Mouse (Mus musculus): ENCODE results near the gene Pdxp. TPM values are rescaled to one million over a fixed set of nuclear protein-coding genes. Genes with fewer than 3 reads are reported as not detected.

The Pdxp gene
- polyA plus RNA-seq, 1 experiment from 2014 or later = 32.6 TPM

GRCm38 (mm10) chr15:78900585-78901421 lies 12.9 kb upstream of the Pdxp start:
- peak overlapping the region; percentile 87 for H3K27ac ChIP-seq (replicated peaks)
- peaks cover 61% of the 10 kb centered on the region for H3K4me1 ChIP-seq
- 0 out of 2 replicates have a peak, but pooled peaks cover 24% of the 10 kb centered on the region for H3K27me3 ChIP-seq (replicated peaks; ENCODE audit: low read depth, poor library complexity, severe bottlenecking)
- H3K9me3 ChIP-seq = no peaks in the 10 kb centered on the region
- H3K4me3 ChIP-seq = peak overlapping the region; percentile 79
- H3K36me3 ChIP-seq (replicated peaks) = peaks cover 42% of the 10 kb centered on the region
- 16% methylated on average over 18 of the region's 18 CpGs for WGBS
- peak; percentile 34 for DNase-seq (ENCODE audit: low spot score)

DNA sequence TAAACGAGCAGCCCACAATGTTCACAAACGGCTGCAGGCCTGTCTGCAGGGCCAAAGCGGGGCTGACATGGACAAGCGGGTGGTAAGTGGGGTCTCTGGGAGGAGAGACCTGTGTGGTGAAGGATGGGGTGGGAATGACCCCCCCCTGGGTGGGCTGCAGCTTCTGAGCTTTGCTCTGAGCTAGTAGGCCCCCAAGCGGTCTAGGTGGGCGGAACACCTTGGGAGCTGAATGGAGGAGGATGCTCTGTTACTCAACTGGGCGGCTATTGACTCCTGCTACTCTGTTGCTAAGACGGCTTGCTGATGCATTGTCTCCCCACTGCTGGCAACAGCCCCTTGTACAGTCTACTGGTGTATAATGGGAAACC lies 12.3 kb upstream of the Pdxp start:
- Histone ChIP-seq H3K4me3 (peak overlapping the region; percentile 79), H3K27ac (replicated peaks) (peak overlapping the region; percentile 87), H3K27me3 (replicated peaks; ENCODE audit: low read depth, poor library complexity, severe bottlenecking) (0 out of 2 replicates have a peak, but pooled peaks cover 24% of the 10 kb centered on the region), H3K36me3 (replicated peaks) (peaks cover 47% of the 10 kb centered on the region), H3K9me3 (no peaks in the 10 kb centered on the region), H3K4me1 (peaks cover 55% of the 10 kb centered on the region)
- 38% methylated on average over 8 of the region's 8 CpGs for whole genome bisulfite sequencing
- peak; percentile 31 for DNase-seq (ENCODE audit: low spot score)

- peak overlapping the region; percentile 42; the same call in 1 of the 2 replicates for H3K27ac ChIP-seq (replicated peaks)
- H3K4me1 ChIP-seq = peaks cover 37% of the 10 kb centered on the region
- WGBS = 9% methylated on average over 2 of the region's 2 CpGs
- DNase-seq (ENCODE audit: low spot score) = peak; percentile 81
- H3K4me3 ChIP-seq = no peak overlapping the region
- H3K27me3 ChIP-seq (replicated peaks; ENCODE audit: low read depth, poor library complexity, severe bottlenecking) = 0 out of 2 replicates have a peak, but pooled peaks cover 24% of the 10 kb centered on the region
- H3K9me3 ChIP-seq = no peaks in the 10 kb centered on the region
- H3K36me3 ChIP-seq (replicated peaks) = peaks cover 66% of the 10 kb centered on the region
Measured at GRCm38 (mm10) chr15:78903243-78903642, 10.5 kb upstream of the Pdxp start.

- Histone ChIP-seq H3K4me3 (no peak overlapping the region), H3K27me3 (replicated peaks; ENCODE audit: low read depth, poor library complexity, severe bottlenecking) (no peaks in the 10 kb centered on the region), H3K9me3 (no peaks in the 10 kb centered on the region), H3K4me1 (peaks cover 15% of the 10 kb centered on the region), H3K27ac (replicated peaks) (no peak overlapping the region), H3K36me3 (replicated peaks) (peaks cover 84% of the 10 kb centered on the region)
- 75% methylated on average over 7 of the region's 7 CpGs for WGBS
- DNase-seq (ENCODE audit: low spot score) = no peak
Measured at GRCm38 (mm10) chr15:78908399-78908798, 5.3 kb upstream of the Pdxp start.

- Histone ChIP-seq H3K27me3 (replicated peaks; ENCODE audit: low read depth, poor library complexity, severe bottlenecking) (no peaks in the 10 kb centered on the region), H3K9me3 (no peaks in the 10 kb centered on the region), H3K4me3 (no peak overlapping the region), H3K4me1 (peaks cover 16% of the 10 kb centered on the region), H3K27ac (replicated peaks) (no peak overlapping the region), H3K36me3 (replicated peaks) (peaks cover 78% of the 10 kb centered on the region)
- WGBS = 91% methylated on average over 8 of the region's 8 CpGs
- no peak for DNase-seq (ENCODE audit: low spot score)
Measured at GRCm38 (mm10) chr15:78908982-78909381, 4.7 kb upstream of the Pdxp start.

DNA sequence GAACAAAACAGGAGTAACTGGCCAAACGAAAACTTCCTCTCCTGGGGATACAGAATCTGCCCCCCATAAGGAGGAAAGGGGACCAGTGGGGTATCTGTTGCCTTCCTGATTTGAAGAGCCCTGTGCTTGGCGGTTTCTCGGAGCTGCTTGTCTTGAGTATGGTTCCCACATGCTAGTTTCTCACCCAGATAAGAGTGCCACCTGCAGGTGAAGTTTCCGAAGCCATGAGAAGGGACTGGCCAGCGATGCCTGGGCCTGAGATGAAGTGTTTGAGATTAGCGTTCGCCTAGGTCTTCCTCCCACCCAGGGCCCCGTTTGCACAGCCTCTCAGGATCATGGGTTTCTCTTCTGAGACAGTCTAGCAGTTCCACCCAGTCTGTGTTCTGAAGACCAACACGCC lies 1.7 kb upstream of the Pdxp start:
- Histone ChIP-seq H3K4me1 (peaks cover 44% of the 10 kb centered on the region), H3K9me3 (no peaks in the 10 kb centered on the region), H3K27me3 (replicated peaks; ENCODE audit: low read depth, poor library complexity, severe bottlenecking) (no peaks in the 10 kb centered on the region), H3K36me3 (replicated peaks) (peaks cover 57% of the 10 kb centered on the region), H3K27ac (replicated peaks) (no peak overlapping the region), H3K4me3 (no peak overlapping the region)
- DNase-seq (ENCODE audit: low spot score) = peak; percentile 44
- WGBS = 43% methylated on average over 9 of the region's 9 CpGs

DNA sequence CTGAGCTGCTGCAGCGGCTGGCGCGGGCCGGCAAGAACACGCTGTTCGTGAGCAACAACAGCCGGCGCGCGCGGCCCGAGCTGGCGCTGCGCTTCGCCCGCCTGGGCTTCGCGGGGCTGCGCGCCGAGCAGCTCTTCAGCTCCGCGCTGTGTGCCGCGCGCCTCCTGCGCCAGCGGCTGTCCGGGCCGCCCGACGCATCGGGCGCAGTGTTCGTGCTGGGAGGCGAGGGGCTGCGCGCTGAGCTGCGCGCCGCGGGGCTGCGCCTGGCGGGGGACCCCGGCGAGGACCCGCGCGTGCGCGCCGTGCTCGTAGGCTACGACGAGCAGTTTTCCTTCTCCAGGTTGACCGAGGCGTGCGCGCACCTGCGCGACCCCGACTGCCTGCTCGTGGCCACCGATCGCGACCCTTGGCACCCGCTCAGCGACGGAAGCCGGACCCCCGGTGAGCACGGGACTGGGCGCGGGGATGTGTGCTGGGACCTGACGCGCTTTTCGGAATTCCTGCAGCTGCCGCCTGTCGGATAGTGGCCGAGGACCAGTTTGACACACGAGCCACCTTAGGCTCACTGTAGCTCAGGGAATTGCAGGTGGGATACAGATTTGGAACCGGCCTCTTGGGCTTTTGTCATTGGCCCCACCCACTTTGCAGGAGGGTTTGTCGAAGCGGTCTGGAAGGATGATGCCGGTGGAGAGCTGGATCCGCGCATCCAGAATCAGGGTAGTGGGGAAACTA lies 538 bp downstream of the Pdxp start:
- Histone ChIP-seq H3K27me3 (replicated peaks; ENCODE audit: low read depth, poor library complexity, severe bottlenecking) (no peaks in the 10 kb centered on the region), H3K4me1 (peaks cover 54% of the 10 kb centered on the region), H3K9me3 (no peaks in the 10 kb centered on the region), H3K27ac (replicated peaks) (peak overlapping the region; percentile 95), H3K4me3 (peak overlapping the region; percentile 80), H3K36me3 (replicated peaks) (peaks cover 55% of the 10 kb centered on the region)
- under 1% methylated on average over 87 of the region's 87 CpGs for WGBS
- peak; percentile 74 for DNase-seq (ENCODE audit: low spot score)

GRCm38 (mm10) chr15:78914823-78915659 lies 1.3 kb downstream of the Pdxp start:
- peak overlapping the region; percentile 95; the same call in 1 of the 2 replicates for H3K27ac ChIP-seq (replicated peaks)

GRCm38 (mm10) chr15:78915660-78916017 lies 1.9 kb downstream of the Pdxp start:
- H3K27ac ChIP-seq (replicated peaks) = 0 out of 2 replicates have a peak overlapping the region, but pooled peaks have one; percentile 55
- 8% methylated on average over 8 of the region's 8 CpGs for WGBS
- peaks cover 54% of the 10 kb centered on the region for H3K4me1 ChIP-seq
- peak; percentile 76 for DNase-seq (ENCODE audit: low spot score)
- no peaks in the 10 kb centered on the region for H3K9me3 ChIP-seq
- H3K4me3 ChIP-seq = peak overlapping the region; percentile 80
- H3K36me3 ChIP-seq (replicated peaks) = peaks cover 52% of the 10 kb centered on the region
- no peaks in the 10 kb centered on the region for H3K27me3 ChIP-seq (replicated peaks; ENCODE audit: low read depth, poor library complexity, severe bottlenecking)

More at GRCm38 (mm10) chr15:78914823-78915659, 1.3 kb downstream of the Pdxp start:
- no peak for DNase-seq (ENCODE audit: low spot score)
- Histone ChIP-seq H3K27me3 (replicated peaks; ENCODE audit: low read depth, poor library complexity, severe bottlenecking) (no peaks in the 10 kb centered on the region), H3K4me1 (peaks cover 54% of the 10 kb centered on the region), H3K4me3 (peak overlapping the region; percentile 80), H3K36me3 (replicated peaks) (peaks cover 55% of the 10 kb centered on the region), H3K9me3 (no peaks in the 10 kb centered on the region)
- 53% methylated on average over 8 of the region's 8 CpGs for WGBS

- Histone ChIP-seq H3K36me3 (replicated peaks) (peaks cover 46% of the 10 kb centered on the region), H3K27ac (replicated peaks) (peak overlapping the region; percentile 55; the same call in 1 of the 2 replicates), H3K4me3 (peak overlapping the region; percentile 80), H3K9me3 (no peaks in the 10 kb centered on the region), H3K27me3 (replicated peaks; ENCODE audit: low read depth, poor library complexity, severe bottlenecking) (no peaks in the 10 kb centered on the region), H3K4me1 (peaks cover 54% of the 10 kb centered on the region)
- DNase-seq (ENCODE audit: low spot score) = no peak
- WGBS = 69% methylated on average over 12 of the region's 12 CpGs
Measured at GRCm38 (mm10) chr15:78916052-78916826, 2.5 kb downstream of the Pdxp start.

DNA sequence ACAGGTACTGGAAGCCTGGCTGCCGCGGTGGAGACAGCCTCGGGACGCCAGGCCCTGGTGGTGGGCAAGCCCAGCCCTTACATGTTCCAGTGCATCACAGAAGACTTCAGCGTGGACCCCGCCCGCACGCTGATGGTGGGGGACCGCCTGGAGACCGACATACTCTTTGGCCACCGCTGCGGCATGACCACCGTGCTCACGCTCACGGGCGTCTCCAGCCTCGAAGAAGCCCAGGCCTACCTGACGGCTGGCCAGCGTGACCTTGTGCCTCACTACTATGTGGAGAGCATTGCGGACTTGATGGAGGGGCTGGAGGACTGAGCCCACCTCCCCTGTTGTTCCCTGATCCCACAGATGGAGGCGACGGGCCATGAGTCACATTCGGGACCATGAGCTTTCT lies 4.4 kb downstream of the Pdxp start:
- WGBS = 92% methylated on average over 23 of the region's 23 CpGs
- peaks cover 42% of the 10 kb centered on the region for H3K4me1 ChIP-seq
- H3K9me3 ChIP-seq = no peaks in the 10 kb centered on the region
- H3K36me3 ChIP-seq (replicated peaks) = peaks cover 41% of the 10 kb centered on the region
- no peak for DNase-seq (ENCODE audit: low spot score)
- 0 out of 2 replicates have a peak overlapping the region, but pooled peaks have one; percentile 4 for H3K4me3 ChIP-seq
- H3K27me3 ChIP-seq (replicated peaks; ENCODE audit: low read depth, poor library complexity, severe bottlenecking) = no peaks in the 10 kb centered on the region
- no peak overlapping the region for H3K27ac ChIP-seq (replicated peaks)

Data from embryonic facial prominence, embryonic 10.5 days (tissue).